In genomic region chr7:136152470-136152869, GRCm38 (mm10) we compare ENCODE assay signal across 9 mouse cellular contexts.
DNase-seq lines count a peak whose midpoint lies in the region; ATAC-seq and TF ChIP-seq lines count a peak whose summit lies in the region.
"Had no signal": no experiment of that assay in that cellular context is flagged by ENCODE, and none has a peak within 500 bp of the region (broad histone marks: within the 10 kb centered on the region; RNA-seq: fewer than 3 reads in every experiment).

No protein-coding gene starts in this region.

- H3K4me1 ChIP-seq in forebrain, embryonic 10.5 days, result peaks cover 16% of the 10 kb centered on the region
- H3K4me1 ChIP-seq in forebrain, embryonic 15.5 days, result no peaks in the 10 kb centered on the region
- H3K4me1 ChIP-seq in limb, embryonic 13.5 days, result peaks cover 27% of the 10 kb centered on the region
- no peaks in the 10 kb centered on the region for H3K4me1 ChIP-seq in stomach, postnatal 0 days (replicated peaks; ENCODE audit: control insufficient read depth, insufficient read depth)

- no peak for TF ChIP-seq EP300 in stomach, postnatal 0 days (optimal IDR thresholded peaks at IDR 0.05)

- H3K4me3 ChIP-seq in forebrain, embryonic 10.5 days, result no peak overlapping the region
- H3K4me3 ChIP-seq in forebrain, embryonic 15.5 days, result no peak overlapping the region
- no peak overlapping the region for H3K4me3 ChIP-seq in limb, embryonic 13.5 days
- H3K4me3 ChIP-seq in stomach, postnatal 0 days (ENCODE audit: low read depth, low read length), result no peak overlapping the region
- H3K4me3 ChIP-seq: heart, embryonic 15.5 days had no signal

- ATAC-seq in forebrain, embryonic 15.5 days (replicated peaks), result no peak
- ATAC-seq in limb, embryonic 13.5 days (ENCODE audit: low FRiP score, low read depth), result no peak
- no peak for ATAC-seq in stomach, postnatal 0 days (ENCODE audit: low FRiP score, low TSS enrichment)

- 34% methylated on average over 5 of the region's 5 CpGs for WGBS in forebrain, embryonic 10.5 days
- 28% methylated on average over 5 of the region's 5 CpGs for WGBS in forebrain, embryonic 15.5 days
- 21% methylated on average over 5 of the region's 5 CpGs for WGBS in limb, embryonic 13.5 days
- WGBS in stomach, postnatal 0 days, result 43% methylated on average over 5 of the region's 5 CpGs

- H3K9ac ChIP-seq in forebrain, embryonic 15.5 days (replicated peaks), result no peak overlapping the region
- no peak overlapping the region for H3K9ac ChIP-seq in limb, embryonic 13.5 days
- no peak overlapping the region for H3K9ac ChIP-seq in stomach, postnatal 0 days (ENCODE audit: low read length)
- H3K9ac ChIP-seq: heart, embryonic 15.5 days had no signal

- no peak overlapping the region for H3K27ac ChIP-seq in forebrain, embryonic 10.5 days
- H3K27ac ChIP-seq in forebrain, embryonic 15.5 days (replicated peaks), result no peak overlapping the region
- H3K27ac ChIP-seq in limb, embryonic 13.5 days, result peak overlapping the region; percentile 28; the same call in 1 of the 2 replicates
- H3K27ac ChIP-seq in stomach, postnatal 0 days (replicated peaks), result no peak overlapping the region
- H3K27ac ChIP-seq: heart, embryonic 15.5 days had no signal

- peak; percentile 76 for TF ChIP-seq CTCF in stomach, postnatal 0 days (IDR thresholded peaks at IDR 0.05; ENCODE audit: low read depth)

- H3K4me2 ChIP-seq in forebrain, embryonic 15.5 days (replicated peaks), result no peak overlapping the region
- no peak overlapping the region for H3K4me2 ChIP-seq in limb, embryonic 13.5 days (replicated peaks)
- no peak overlapping the region for H3K4me2 ChIP-seq in stomach, postnatal 0 days (replicated peaks; ENCODE audit: low read depth)
- H3K4me2 ChIP-seq: heart, embryonic 15.5 days had no signal

- no peaks in the 10 kb centered on the region for H3K9me3 ChIP-seq in forebrain, embryonic 10.5 days
- H3K9me3 ChIP-seq in forebrain, embryonic 15.5 days, result no peaks in the 10 kb centered on the region
- H3K9me3 ChIP-seq in limb, embryonic 13.5 days, result no peaks in the 10 kb centered on the region
- no peaks in the 10 kb centered on the region for H3K9me3 ChIP-seq in stomach, postnatal 0 days (ENCODE audit: control insufficient read depth, low read length)
- H3K9me3 ChIP-seq: heart, embryonic 15.5 days had no signal

- H3K27me3 ChIP-seq in forebrain, embryonic 10.5 days (ENCODE audit: poor library complexity, severe bottlenecking), result peaks cover 53% of the 10 kb centered on the region
- peaks cover 11% of the 10 kb centered on the region; the same call in 1 of the 2 replicates for H3K27me3 ChIP-seq in forebrain, embryonic 15.5 days
- H3K27me3 ChIP-seq in limb, embryonic 13.5 days, result peaks cover 14% of the 10 kb centered on the region
- no peaks in the 10 kb centered on the region for H3K27me3 ChIP-seq in stomach, postnatal 0 days (ENCODE audit: control insufficient read depth, insufficient read depth, low read length)

- peak; percentile 44 for DNase-seq in forebrain, embryonic 10.5 days (ENCODE audit: extremely low spot score, low spot score)
- DNase-seq in 3T3-L1 (ENCODE audit: low read depth, low spot score), result peak; percentile 44
- peak; percentile 28 for DNase-seq in c-Kit-positive CD71-negative TER-119-negative erythroid progenitor cells, embryonic 14.5 days (ENCODE audit: low read depth)
- peak; percentile 17 to 47 for DNase-seq in frontal cortex, postnatal 10 days (ENCODE audit: low spot score in 2 of 2)
- peak; percentile 85 for DNase-seq in kidney, postnatal 10 days
- DNase-seq in stomach, postnatal 0 days (ENCODE audit: low spot score), result peak; percentile 26

- no peaks in the 10 kb centered on the region for H3K36me3 ChIP-seq in forebrain, embryonic 10.5 days (replicated peaks)
- no peaks in the 10 kb centered on the region for H3K36me3 ChIP-seq in forebrain, embryonic 15.5 days
- no peaks in the 10 kb centered on the region for H3K36me3 ChIP-seq in limb, embryonic 13.5 days
- no peaks in the 10 kb centered on the region for H3K36me3 ChIP-seq in stomach, postnatal 0 days (ENCODE audit: control insufficient read depth, insufficient read depth, low read length)
- H3K36me3 ChIP-seq: heart, embryonic 15.5 days had no signal

Comparison
In these comparisons a context has a peak if more than half of its experiments do, and no peak if none do; other contexts are left out.
1. DNase-seq: peak in every context shown above with its lines; median percentile 85 in kidney, postnatal 10 days; 44 in forebrain, embryonic 10.5 days; 44 in 3T3-L1; 32 in frontal cortex, postnatal 10 days; 28 in c-Kit-positive CD71-negative TER-119-negative erythroid progenitor cells, embryonic 14.5 days; 26 in stomach, postnatal 0 days.